ENCODE assay signal across 8 mouse cellular contexts in the genomic region with DNA sequence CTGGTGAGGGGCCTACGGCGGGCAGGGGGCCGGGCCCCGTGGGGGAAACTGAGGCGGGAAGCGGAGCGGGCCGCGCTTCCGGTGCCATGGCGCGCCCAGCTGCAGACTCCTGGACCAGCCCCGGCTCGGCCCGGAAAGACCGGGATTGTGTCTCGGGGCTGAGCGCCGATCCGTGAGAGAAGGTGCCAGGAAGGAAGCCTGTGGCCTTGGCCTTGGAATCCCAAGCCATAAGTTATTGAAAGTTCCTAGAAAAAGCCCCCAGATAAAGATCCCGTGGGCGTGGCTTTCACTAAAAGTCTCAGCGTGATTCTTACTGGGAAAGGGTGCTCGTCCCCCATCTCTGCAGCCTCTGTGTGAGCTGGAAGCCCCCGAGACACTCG. TPM values are rescaled to one million over a fixed set of nuclear protein-coding genes. Genes with fewer than 3 reads are reported as not detected.
A peak's percentile ranks its signal among the peaks of the same experiment; 100 is the strongest.
DNase-seq lines count a peak whose midpoint lies in the region; ATAC-seq and TF ChIP-seq lines count a peak whose summit lies in the region.

No protein-coding gene starts in this region.

- H3K4me2 ChIP-seq in neural tube, embryonic 14.5 days (ENCODE audit: low read depth, low read length), result peak overlapping the region; percentile 78

- H3K9me3 ChIP-seq in embryonic facial prominence, embryonic 10.5 days, result no peaks in the 10 kb centered on the region
- H3K9me3 ChIP-seq in limb, embryonic 10.5 days (replicated peaks), result no peaks in the 10 kb centered on the region
- H3K9me3 ChIP-seq in neural tube, embryonic 14.5 days (ENCODE audit: control insufficient read depth, low read length), result no peaks in the 10 kb centered on the region

- peaks cover 31% of the 10 kb centered on the region for H3K4me1 ChIP-seq in lung, adult 2 months (ENCODE audit: control insufficient read depth, insufficient read depth, low read length)
- H3K4me1 ChIP-seq in embryonic facial prominence, embryonic 10.5 days, result peaks cover 48% of the 10 kb centered on the region
- peaks cover 48% of the 10 kb centered on the region for H3K4me1 ChIP-seq in limb, embryonic 10.5 days
- H3K4me1 ChIP-seq in neural tube, embryonic 14.5 days (ENCODE audit: control insufficient read depth, insufficient read depth, low read length), result peaks cover 13% of the 10 kb centered on the region

- DNase-seq in lung, adult 2 months, result no peak
- no peak for DNase-seq in lung, postnatal 36 days
- DNase-seq in embryonic facial prominence, embryonic 10.5 days (ENCODE audit: low spot score), result no peak
- no peak for DNase-seq in limb, embryonic 10.5 days (ENCODE audit: low spot score)
- no peak for DNase-seq in adrenal gland, postnatal 36 days
- DNase-seq in right cerebral cortex, postnatal 36 days (ENCODE audit: low spot score in 2 of 2), result no peak
- DNase-seq in ovary, postnatal 10 days (ENCODE audit: low spot score), result no peak

- peaks cover 38% of the 10 kb centered on the region for H3K36me3 ChIP-seq in embryonic facial prominence, embryonic 10.5 days (replicated peaks)
- H3K36me3 ChIP-seq in limb, embryonic 10.5 days, result peaks cover 39% of the 10 kb centered on the region
- peaks cover 23% of the 10 kb centered on the region for H3K36me3 ChIP-seq in neural tube, embryonic 14.5 days (ENCODE audit: control insufficient read depth, insufficient read depth, low read length)

- 0 out of 2 replicates have a peak, but pooled peaks have one; percentile 4 for TF ChIP-seq POLR2A in lung, adult 2 months (IDR thresholded peaks at IDR 0.05; ENCODE audit: borderline replicate concordance, extremely low read depth, low read depth, low read length)

- H3K27me3 ChIP-seq in embryonic facial prominence, embryonic 10.5 days (replicated peaks; ENCODE audit: low read depth, poor library complexity, severe bottlenecking), result 0 out of 2 replicates have a peak, but pooled peaks cover 1% of the 10 kb centered on the region
- no peaks in the 10 kb centered on the region for H3K27me3 ChIP-seq in limb, embryonic 10.5 days (ENCODE audit: low read depth, poor library complexity, severe bottlenecking)
- no peaks in the 10 kb centered on the region for H3K27me3 ChIP-seq in neural tube, embryonic 14.5 days (ENCODE audit: control insufficient read depth, insufficient read depth, low read length)

- peak overlapping the region; percentile 89 for H3K4me3 ChIP-seq in lung, adult 2 months (replicated peaks; ENCODE audit: extremely low read depth, low read depth, low read length)
- H3K4me3 ChIP-seq in embryonic facial prominence, embryonic 10.5 days, result peak overlapping the region; percentile 85
- peak overlapping the region; percentile 91 for H3K4me3 ChIP-seq in limb, embryonic 10.5 days
- H3K4me3 ChIP-seq in neural tube, embryonic 14.5 days (ENCODE audit: low read depth, low read length), result peak overlapping the region; percentile 91

- ATAC-seq in neural tube, embryonic 14.5 days (ENCODE audit: low read depth), result no peak; the same call in 1 of the 2 replicates

- peak overlapping the region; percentile 92 for H3K9ac ChIP-seq in neural tube, embryonic 14.5 days (replicated peaks; ENCODE audit: low read depth, low read length)

- peak overlapping the region; percentile 97 for H3K27ac ChIP-seq in embryonic facial prominence, embryonic 10.5 days (replicated peaks)
- peak overlapping the region; percentile 94 for H3K27ac ChIP-seq in limb, embryonic 10.5 days
- H3K27ac ChIP-seq in neural tube, embryonic 14.5 days (ENCODE audit: low read depth, low read length), result peak overlapping the region; percentile 65; the same call in 1 of the 2 replicates

- under 1% methylated on average over 26 of the region's 26 CpGs for WGBS in lung, adult 2 months
- under 1% methylated on average over 26 of the region's 26 CpGs for WGBS in embryonic facial prominence, embryonic 10.5 days
- WGBS in limb, embryonic 10.5 days, result under 1% methylated on average over 26 of the region's 26 CpGs
- 0% methylated on average over 25 of the region's 26 CpGs for WGBS in neural tube, embryonic 14.5 days

- TF ChIP-seq CTCF in lung, adult 2 months (IDR thresholded peaks at IDR 0.05; ENCODE audit: insufficient read depth, low read length), result no peak

RNA-seq across cellular contexts. Expression of gene Chmp6, which starts 0.7 kb away (rescaled TPM):
- 50.2 and 51.0 TPM in 2 replicates for polyA plus RNA-seq in lung, adult 2 months (2012; rRNA removed)
- polyA plus RNA-seq in embryonic facial prominence, embryonic 10.5 days (2016; fragmentation: Nextera tagmentation; extraction: Ambion mirVana), result 117 and 120 TPM in 2 replicates
- 123 and 127 TPM in 2 replicates for polyA plus RNA-seq in limb, embryonic 10.5 days (2016; fragmentation: Nextera tagmentation; extraction: Ambion mirVana)
- 92.9 and 101 TPM in 2 replicates for polyA plus RNA-seq in neural tube, embryonic 14.5 days (2014; fragmentation: Nextera tagmentation; extraction: Ambion mirVana)
- 10 to 100 TPM; 31.9 to 37.6 TPM for total RNA-seq in adrenal gland, postnatal 36 days (2021)

RNA-seq across cellular contexts. Expression of gene Baiap2, which starts 28.6 kb away (rescaled TPM):
- polyA plus RNA-seq in lung, adult 2 months (2012; rRNA removed), result 83.7 and 92.9 TPM in 2 replicates
- polyA plus RNA-seq in embryonic facial prominence, embryonic 10.5 days (2016; fragmentation: Nextera tagmentation; extraction: Ambion mirVana), result 9.6 and 11.0 TPM in 2 replicates
- 13.3 and 13.8 TPM in 2 replicates for polyA plus RNA-seq in limb, embryonic 10.5 days (2016; fragmentation: Nextera tagmentation; extraction: Ambion mirVana)
- polyA plus RNA-seq in neural tube, embryonic 14.5 days (2014; fragmentation: Nextera tagmentation; extraction: Ambion mirVana), result 12.6 and 13.7 TPM in 2 replicates
- total RNA-seq in adrenal gland, postnatal 36 days (2021), result 10 to 100 TPM; 11.3 to 24.0 TPM
